Mouse (Mus musculus): ENCODE results near the gene Golga5.

DNA sequence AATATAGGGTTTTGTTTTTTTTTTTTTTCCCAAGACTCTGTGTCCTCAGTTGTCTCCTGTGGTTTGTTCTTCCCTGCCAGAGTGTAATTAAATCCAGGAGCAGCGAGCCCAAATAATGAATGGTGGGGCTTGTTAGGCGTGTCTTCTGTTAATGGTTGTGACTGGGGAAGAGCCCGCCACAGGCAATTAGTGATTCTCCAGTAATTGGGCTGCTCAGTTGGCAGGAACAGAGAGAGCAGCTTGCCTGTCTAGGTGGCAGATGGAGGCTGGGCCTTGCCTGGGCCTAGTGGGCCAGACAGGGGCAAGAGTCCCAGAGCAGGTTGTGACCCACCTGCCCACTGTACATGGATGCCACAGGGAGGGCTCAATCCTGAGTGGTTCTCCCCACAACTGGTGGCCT, 42.4 kb downstream of the Golga5 start:
- TF ChIP-seq POLR2A (IDR thresholded peaks at IDR 0.05; ENCODE audit: borderline replicate concordance, control insufficient read depth, low read depth, low read length) (no peak), CTCF (IDR thresholded peaks at IDR 0.05; ENCODE audit: control insufficient read depth, insufficient read depth, low read length) (no peak)
